Mouse (Mus musculus) stomach, embryonic 14.5 days (tissue): ENCODE measurements around the gene Exoc7. TPM values are rescaled to one million over a fixed set of nuclear protein-coding genes. Genes with fewer than 3 reads are reported as not detected.

Experiments used
- ATAC-seq: fragments of 200-750 bp; cut with Nextera tagmentation; 2 replicates; pipeline ENCODE4 v1.8.0; 2017; ENCODE audit warnings: low read depth, moderate TSS enrichment; ENCODE audit not compliant: insufficient number of reproducible peaks, insufficient read depth, low FRiP score
- H3K27ac ChIP-seq: fragments of 300-500 bp; sonication (generic); 2 replicates; pipeline ENCODE4 v1.5.1; 2014; ENCODE audit warnings: mild to moderate bottlenecking, low read length, moderate library complexity, mixed read lengths
- H3K27me3 ChIP-seq: fragments of 300-500 bp; sonication (generic); 2 replicates; pipeline ENCODE4 v1.6.1; 2014; ENCODE audit warnings: low read length, control low read depth, mixed read lengths; ENCODE audit not compliant: control insufficient read depth, insufficient read depth
- H3K36me3 ChIP-seq: fragments of 300-500 bp; sonication (generic); 2 replicates; pipeline ENCODE4 v1.6.1; 2014; ENCODE audit warnings: mild to moderate bottlenecking, control low read depth, low read length, moderate library complexity, mixed read lengths; ENCODE audit not compliant: control insufficient read depth, insufficient read depth
- H3K4me1 ChIP-seq: fragments of 300-500 bp; sonication (generic); 2 replicates; pipeline ENCODE4 v1.6.1; 2014; ENCODE audit warnings: low read length, control low read depth, mixed read lengths; ENCODE audit not compliant: control insufficient read depth, insufficient read depth
- H3K4me2 ChIP-seq: fragments of 300-500 bp; sonication (generic); replicated peaks from 2 replicates; pipeline ENCODE4 v1.6.1; 2014; ENCODE audit warnings: low read depth, low read length, control low read depth
- H3K4me3 ChIP-seq: fragments of 300-500 bp; sonication (generic); 2 replicates; pipeline ENCODE4 v1.5.1; 2014; ENCODE audit warnings: low read depth, low read length, control low read depth
- H3K9ac ChIP-seq: fragments of 300-500 bp; sonication (generic); replicated peaks from 2 replicates; pipeline ENCODE4 v1.6.1; 2014; ENCODE audit warnings: low read depth, mild to moderate bottlenecking, control low read depth, low read length, moderate library complexity, mixed read lengths
- H3K9me3 ChIP-seq: fragments of 300-500 bp; sonication (generic); 2 replicates; pipeline ENCODE4 v1.6.1; 2016; ENCODE audit warnings: low read depth, low read length, control low read depth; ENCODE audit not compliant: control insufficient read depth
- WGBS: fragments of 180-500 bp; shearing (Covaris S2); extraction: QIAGEN DNeasy Blood & Tissue Kit; methylation state at CpG from one replicate; pipeline ENCODE4 v1.1.7; 2014; 5-methylcytosine and 5-hydroxymethylcytosine counted together
- polyA plus RNA-seq: library from polyadenylated mRNA; unstranded; fragments of >200 nt; fragmentation: Nextera tagmentation; extraction: Ambion mirVana; gene quantifications from 2 replicates; pipeline ENCODE4 v1.2.1, GENCODE M21; 2014

Gene Exoc7
- polyA plus RNA-seq, 1 experiment from 2014 or later: 67.3 TPM

GRCm38 (mm10) chr11:116329314-116330210, 22.5 kb upstream of the Exoc7 start:
- peaks cover 12% of the 10 kb centered on the region for H3K27me3 ChIP-seq
- WGBS: 48% methylated on average over 18 of the region's 18 CpGs
- H3K4me2 ChIP-seq: no peak overlapping the region
- no peaks in the 10 kb centered on the region for H3K9me3 ChIP-seq
- no peak overlapping the region for H3K9ac ChIP-seq
- peaks cover 28% of the 10 kb centered on the region for H3K4me1 ChIP-seq
- H3K36me3 ChIP-seq: no peaks in the 10 kb centered on the region
- no peak overlapping the region for H3K4me3 ChIP-seq
- H3K27ac ChIP-seq: peak overlapping the region; percentile 45; the same call in 1 of the 2 replicates
- no peak for ATAC-seq

DNA sequence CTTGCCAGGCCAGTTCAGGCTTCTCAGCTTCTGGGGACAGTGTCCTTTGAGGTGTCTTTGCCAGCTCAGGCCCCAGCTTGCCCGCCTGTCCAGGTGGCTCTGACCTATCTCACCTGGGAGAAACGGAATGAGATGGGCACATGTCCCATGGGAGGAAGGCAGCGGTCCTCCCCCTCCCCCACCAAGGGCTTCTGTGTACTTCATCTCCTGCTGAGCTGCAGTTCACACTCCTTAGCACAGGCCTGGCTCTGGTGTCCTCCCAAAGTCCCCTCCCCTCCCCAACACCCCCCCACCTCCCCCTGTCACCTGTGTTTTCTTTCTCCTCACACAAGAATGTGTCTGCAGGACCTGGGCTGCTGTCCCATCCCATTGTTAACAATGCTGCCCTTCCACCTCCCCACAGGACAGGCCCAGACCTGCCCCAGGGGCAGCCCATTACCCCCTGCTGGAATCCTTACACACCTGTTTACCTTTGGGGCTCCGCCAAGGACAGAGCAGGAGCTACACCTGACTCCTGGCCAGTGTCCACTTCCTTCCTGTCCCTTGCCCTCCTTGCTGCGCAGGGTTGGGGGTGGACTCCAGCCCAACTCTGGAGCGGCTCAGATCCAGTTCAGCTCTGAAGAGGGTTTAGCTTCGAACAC, 20.1 kb upstream of the Exoc7 start:
- H3K36me3 ChIP-seq: no peaks in the 10 kb centered on the region
- no peak for ATAC-seq
- no peak overlapping the region for H3K9ac ChIP-seq
- H3K9me3 ChIP-seq: no peaks in the 10 kb centered on the region
- 62% methylated on average over 7 of the region's 7 CpGs for WGBS
- no peak overlapping the region for H3K4me3 ChIP-seq
- peak overlapping the region; percentile 39; the same call in 1 of the 2 replicates for H3K27ac ChIP-seq
- H3K27me3 ChIP-seq: no peaks in the 10 kb centered on the region
- peaks cover 9% of the 10 kb centered on the region for H3K4me1 ChIP-seq
- H3K4me2 ChIP-seq: no peak overlapping the region

GRCm38 (mm10) chr11:116318719-116319659, 12.0 kb upstream of the Exoc7 start:
- Histone ChIP-seq H3K4me3 (peak overlapping the region; percentile 36), H3K27me3 (no peaks in the 10 kb centered on the region), H3K27ac (no peak overlapping the region), H3K4me1 (0 out of 2 replicates have a peak, but pooled peaks cover 6% of the 10 kb centered on the region), H3K9ac (peak overlapping the region; percentile 62), H3K4me2 (peak overlapping the region; percentile 96), H3K9me3 (no peaks in the 10 kb centered on the region), H3K36me3 (no peaks in the 10 kb centered on the region)
- 2% methylated on average over 41 of the region's 41 CpGs for WGBS
- peak; percentile 73 for ATAC-seq

DNA sequence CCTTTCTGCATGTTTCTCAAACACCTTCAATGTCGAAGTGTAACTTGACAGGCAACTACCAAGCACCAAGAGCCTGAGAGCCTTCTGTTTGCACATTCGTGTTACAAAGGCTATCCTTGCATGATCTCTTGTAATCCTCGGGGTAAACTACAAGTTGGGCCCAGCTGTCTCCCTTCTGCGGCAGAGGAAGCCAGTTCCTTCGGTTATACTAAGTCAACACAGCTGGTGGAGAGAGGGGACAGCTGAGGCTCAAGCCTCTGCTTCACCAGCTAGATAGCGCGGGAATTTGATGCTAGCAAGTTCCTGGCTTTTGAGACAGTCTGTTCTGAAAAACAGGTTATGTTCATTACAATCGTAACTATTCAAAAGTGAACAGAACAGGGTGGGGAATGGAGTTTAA, 5.3 kb upstream of the Exoc7 start:
- Histone ChIP-seq H3K9me3 (no peaks in the 10 kb centered on the region), H3K4me2 (no peak overlapping the region), H3K27me3 (no peaks in the 10 kb centered on the region), H3K4me3 (no peak overlapping the region), H3K27ac (peak overlapping the region; percentile 40; the same call in 1 of the 2 replicates), H3K36me3 (no peaks in the 10 kb centered on the region), H3K9ac (no peak overlapping the region), H3K4me1 (peaks cover 10% of the 10 kb centered on the region; the same call in 1 of the 2 replicates)
- 22% methylated on average over 8 of the region's 8 CpGs for WGBS
- no peak for ATAC-seq

GRCm38 (mm10) chr11:116311169-116311568, 4.1 kb upstream of the Exoc7 start:
- peaks cover 10% of the 10 kb centered on the region; the same call in 1 of the 2 replicates for H3K4me1 ChIP-seq
- H3K36me3 ChIP-seq: no peaks in the 10 kb centered on the region
- no peak overlapping the region for H3K4me3 ChIP-seq
- 30% methylated on average over 8 of the region's 8 CpGs for WGBS
- no peak for ATAC-seq
- no peak overlapping the region for H3K9ac ChIP-seq
- no peaks in the 10 kb centered on the region for H3K27me3 ChIP-seq
- no peaks in the 10 kb centered on the region for H3K9me3 ChIP-seq
- H3K27ac ChIP-seq: peak overlapping the region; percentile 39; the same call in 1 of the 2 replicates
- no peak overlapping the region for H3K4me2 ChIP-seq

DNA sequence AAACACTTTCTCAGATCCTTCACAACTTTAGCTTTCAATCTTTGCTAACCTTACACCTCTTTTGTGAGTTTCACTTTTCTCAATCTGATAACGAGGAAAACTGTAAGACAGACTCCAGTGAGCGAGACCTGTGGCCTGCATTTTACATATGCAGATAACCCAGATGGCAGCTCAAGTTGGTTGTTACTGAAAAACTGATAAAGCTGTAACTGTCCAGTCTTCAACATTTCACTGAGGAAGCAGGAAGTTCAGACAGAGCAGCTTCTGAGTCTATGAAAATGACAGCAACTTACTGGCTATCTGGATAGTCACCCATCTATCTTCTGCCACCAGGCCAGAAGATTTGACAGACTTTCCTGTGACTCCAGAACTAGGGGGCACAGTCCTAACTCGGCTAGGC, 2.6 kb upstream of the Exoc7 start:
- no peak overlapping the region for H3K27ac ChIP-seq
- H3K36me3 ChIP-seq: peaks cover under 1% of the 10 kb centered on the region
- H3K4me1 ChIP-seq: peaks cover 15% of the 10 kb centered on the region; the same call in 1 of the 2 replicates
- no peak overlapping the region for H3K9ac ChIP-seq
- 69% methylated on average over 3 of the region's 3 CpGs for WGBS
- H3K4me3 ChIP-seq: no peak overlapping the region
- no peak overlapping the region for H3K4me2 ChIP-seq
- H3K27me3 ChIP-seq: no peaks in the 10 kb centered on the region
- ATAC-seq: no peak
- H3K9me3 ChIP-seq: no peaks in the 10 kb centered on the region

- Histone ChIP-seq H3K4me2 (no peak overlapping the region), H3K9me3 (no peaks in the 10 kb centered on the region), H3K4me1 (peaks cover 15% of the 10 kb centered on the region; the same call in 1 of the 2 replicates), H3K4me3 (no peak overlapping the region), H3K27ac (no peak overlapping the region), H3K36me3 (peaks cover 16% of the 10 kb centered on the region), H3K9ac (no peak overlapping the region), H3K27me3 (no peaks in the 10 kb centered on the region)
- no peak for ATAC-seq
- 87% methylated on average over 12 of the region's 12 CpGs for WGBS
Observed at GRCm38 (mm10) chr11:116307762-116308531, 914 bp upstream of the Exoc7 start.
